In genomic region chr7:5031496-5031895, GRCm38 (mm10) we compare ENCODE assay signal across 31 mouse cellular contexts. TPM values are rescaled to one million over a fixed set of nuclear protein-coding genes. Genes with fewer than 3 reads are reported as not detected.
A peak's percentile ranks its signal among the peaks of the same experiment; 100 is the strongest.
DNase-seq lines count a peak whose midpoint lies in the region; ATAC-seq and TF ChIP-seq lines count a peak whose summit lies in the region.
"Had no signal": no experiment of that assay in that cellular context is flagged by ENCODE, and none has a peak within 500 bp of the region (broad histone marks: within the 10 kb centered on the region; RNA-seq: fewer than 3 reads in every experiment).

No protein-coding gene starts in this region.

- H3K27ac ChIP-seq in hindbrain, embryonic 10.5 days: no peak overlapping the region
- H3K27ac ChIP-seq in hindbrain, embryonic 13.5 days: no peak overlapping the region
- H3K27ac ChIP-seq in neural tube, embryonic 12.5 days: no peak overlapping the region
- H3K27ac ChIP-seq in stomach, postnatal 0 days (replicated peaks): no peak overlapping the region
- H3K27ac ChIP-seq: forebrain, embryonic 12.5 days; heart, embryonic 13.5 days; hindbrain, embryonic 14.5 days; macrophage had no signal

- no peak for ATAC-seq in hindbrain, embryonic 13.5 days (ENCODE audit: low FRiP score)
- 0 out of 2 replicates have a peak, but pooled peaks have one; percentile 5 for ATAC-seq in neural tube, embryonic 12.5 days (ENCODE audit: low FRiP score, low read depth)
- no peak for ATAC-seq in stomach, postnatal 0 days (ENCODE audit: low FRiP score, low TSS enrichment)
- ATAC-seq: inflammation-experienced regulatory T-cells, adult 6 months; liver, postnatal 0 days had no signal

- H3K9ac ChIP-seq in hindbrain, embryonic 13.5 days: no peak overlapping the region
- H3K9ac ChIP-seq in neural tube, embryonic 12.5 days: no peak overlapping the region
- H3K9ac ChIP-seq in stomach, postnatal 0 days (ENCODE audit: low read length): no peak overlapping the region
- H3K9ac ChIP-seq: forebrain, embryonic 12.5 days; heart, embryonic 13.5 days; hindbrain, embryonic 14.5 days; liver, postnatal 0 days had no signal

- TF ChIP-seq CTCF in stomach, postnatal 0 days (IDR thresholded peaks at IDR 0.05; ENCODE audit: low read depth): no peak

- 0 out of 2 replicates have a peak overlapping the region, but pooled peaks have one; percentile 7 for H3K4me3 ChIP-seq in hindbrain, embryonic 10.5 days
- no peak overlapping the region for H3K4me3 ChIP-seq in hindbrain, embryonic 13.5 days
- H3K4me3 ChIP-seq in neural tube, embryonic 12.5 days: no peak overlapping the region
- H3K4me3 ChIP-seq in myocyte: no peak overlapping the region
- H3K4me3 ChIP-seq in stomach, postnatal 0 days (ENCODE audit: low read depth, low read length): no peak overlapping the region
- H3K4me3 ChIP-seq: forebrain, embryonic 12.5 days had no signal

- H3K79me2 ChIP-seq in myocyte (ENCODE audit: control insufficient read depth, insufficient read depth): no peaks in the 10 kb centered on the region

- no peak overlapping the region for H3ac ChIP-seq in myocyte (ENCODE audit: control insufficient read depth, insufficient read length)

- peaks cover 54% of the 10 kb centered on the region for H3K9me3 ChIP-seq in hindbrain, embryonic 10.5 days
- peaks cover 26% of the 10 kb centered on the region for H3K9me3 ChIP-seq in hindbrain, embryonic 13.5 days
- peaks cover 31% of the 10 kb centered on the region for H3K9me3 ChIP-seq in neural tube, embryonic 12.5 days
- peaks cover 11% of the 10 kb centered on the region for H3K9me3 ChIP-seq in stomach, postnatal 0 days (ENCODE audit: control insufficient read depth, low read length)

- TF ChIP-seq EP300 in stomach, postnatal 0 days (optimal IDR thresholded peaks at IDR 0.05): no peak

- no peak for TF ChIP-seq POLR2A in myocyte (IDR thresholded peaks at IDR 0.05; ENCODE audit: insufficient read length, low read depth)

- no peak for DNase-seq in hindbrain, embryonic 10.5 days (ENCODE audit: low spot score)
- no peak for DNase-seq in neural tube, embryonic 10.5 days (ENCODE audit: extremely low spot score, low spot score)
- peak; percentile 64 for DNase-seq in R1 (ENCODE audit: low read depth, low spot score)
- DNase-seq in stomach, postnatal 0 days (ENCODE audit: low spot score): no peak
- DNase-seq: adrenal gland, postnatal 36 days; B cell, adult 2 months; cerebellum, postnatal 10 days; gastrocnemius, postnatal 25 days; heart, adult 18-20 months; kidney, adult 9 months; left cerebral cortex, postnatal 4 days; liver, postnatal 0 days; thymus, adult 2 months; thymus, postnatal 4 days had no signal

- H3K27me3 ChIP-seq in hindbrain, embryonic 10.5 days (ENCODE audit: insufficient read depth, poor library complexity, severe bottlenecking): peaks cover 16% of the 10 kb centered on the region; the same call in 1 of the 2 replicates
- H3K27me3 ChIP-seq in hindbrain, embryonic 13.5 days: no peaks in the 10 kb centered on the region
- H3K27me3 ChIP-seq in neural tube, embryonic 12.5 days (replicated peaks): no peaks in the 10 kb centered on the region
- H3K27me3 ChIP-seq in myocyte (ENCODE audit: control insufficient read depth, insufficient read depth, insufficient read length): no peaks in the 10 kb centered on the region
- H3K27me3 ChIP-seq in stomach, postnatal 0 days (ENCODE audit: control insufficient read depth, insufficient read depth, low read length): no peaks in the 10 kb centered on the region
- H3K27me3 ChIP-seq: CH12.LX; forebrain, embryonic 12.5 days; heart, embryonic 13.5 days had no signal

- H3K4me2 ChIP-seq in hindbrain, embryonic 13.5 days: no peak overlapping the region
- H3K4me2 ChIP-seq in neural tube, embryonic 12.5 days (replicated peaks): no peak overlapping the region
- no peak overlapping the region for H3K4me2 ChIP-seq in myocyte (ENCODE audit: low read depth)
- H3K4me2 ChIP-seq in stomach, postnatal 0 days (replicated peaks; ENCODE audit: low read depth): no peak overlapping the region
- H3K4me2 ChIP-seq: forebrain, embryonic 12.5 days; heart, embryonic 13.5 days; hindbrain, embryonic 14.5 days; midbrain, embryonic 11.5 days had no signal

- H3K4me1 ChIP-seq in hindbrain, embryonic 10.5 days (replicated peaks): no peaks in the 10 kb centered on the region
- no peaks in the 10 kb centered on the region for H3K4me1 ChIP-seq in hindbrain, embryonic 13.5 days (replicated peaks)
- no peaks in the 10 kb centered on the region for H3K4me1 ChIP-seq in neural tube, embryonic 12.5 days
- no peaks in the 10 kb centered on the region for H3K4me1 ChIP-seq in stomach, postnatal 0 days (replicated peaks; ENCODE audit: control insufficient read depth, insufficient read depth)
- H3K4me1 ChIP-seq: forebrain, embryonic 12.5 days; heart, embryonic 13.5 days had no signal

- H3K36me3 ChIP-seq in hindbrain, embryonic 10.5 days: peaks cover 99% of the 10 kb centered on the region
- H3K36me3 ChIP-seq in hindbrain, embryonic 13.5 days: peaks cover 96% of the 10 kb centered on the region
- H3K36me3 ChIP-seq in neural tube, embryonic 12.5 days: peaks cover 91% of the 10 kb centered on the region
- peaks cover 25% of the 10 kb centered on the region for H3K36me3 ChIP-seq in myocyte (ENCODE audit: control insufficient read depth, insufficient read depth)
- H3K36me3 ChIP-seq in stomach, postnatal 0 days (ENCODE audit: control insufficient read depth, insufficient read depth, low read length): peaks cover 50% of the 10 kb centered on the region

- 74% methylated on average over 46 of the region's 46 CpGs for WGBS in hindbrain, embryonic 10.5 days
- 68% methylated on average over 45 of the region's 46 CpGs for whole genome bisulfite sequencing in hindbrain, embryonic 13.5 days
- WGBS in neural tube, embryonic 12.5 days: 69% methylated on average over 46 of the region's 46 CpGs
- WGBS in stomach, postnatal 0 days: 86% methylated on average over 45 of the region's 46 CpGs

TF ChIP-seq in myocyte, 11 proteins besides CTCF, POLR2A, EP300 and RAD21:
- TF ChIP-seq TCF3 (IDR thresholded peaks at IDR 0.05; ENCODE audit: insufficient read length, low read depth) (no peak), USF1 (IDR thresholded peaks at IDR 0.05; ENCODE audit: low read depth) (no peak), TCF12 (IDR thresholded peaks at IDR 0.05; ENCODE audit: insufficient read depth, poor library complexity, severe bottlenecking) (no peak), MYOD1 (IDR thresholded peaks at IDR 0.05; ENCODE audit: control insufficient read depth in 1 of 3, insufficient read length in 2 of 3, low read depth in 2 of 3) (no peak), E2F4 (IDR thresholded peaks at IDR 0.05; ENCODE audit: insufficient read depth) (no peak), MAX (IDR thresholded peaks at IDR 0.05; ENCODE audit: low read depth) (no peak), POLR2AphosphoS2 (IDR thresholded peaks at IDR 0.05; ENCODE audit: insufficient read length, low read depth) (peak; percentile 52), MYOG (IDR thresholded peaks at IDR 0.05; ENCODE audit: control insufficient read depth in 1 of 3, insufficient read depth in 1 of 3, insufficient read length in 2 of 3, low read depth in 2 of 3) (no peak)
TF ChIP-seq in myocyte: peak in this region for 1.

RNA-seq across cellular contexts. Expression of gene 4632433K11Rik, which starts 2.4 kb away (rescaled TPM):
- polyA plus RNA-seq in hindbrain, embryonic 10.5 days (2016; fragmentation: Nextera tagmentation; extraction: Ambion mirVana): 0.34 TPM in 1 of 2 replicates, not detected in the other
- not detected in 2 replicates for polyA plus RNA-seq in hindbrain, embryonic 13.5 days (2015; fragmentation: Nextera tagmentation; extraction: Ambion mirVana)
- polyA plus RNA-seq in neural tube, embryonic 12.5 days (2016; fragmentation: Nextera tagmentation; extraction: Ambion mirVana): not detected in 2 replicates
- polyA plus RNA-seq in myocyte (2012; fragmentation: generic; extraction: Trizol): not detected
- polyA plus RNA-seq in stomach, postnatal 0 days (2015; fragmentation: Nextera tagmentation; extraction: Ambion mirVana): not detected in 2 replicates
- polyA plus RNA-seq: cortical plate, adult 2 months; embryonic facial prominence, embryonic 11.5 days; forebrain, embryonic 12.5 days; heart, embryonic 13.5 days; hindbrain, embryonic 14.5 days; inflammation-experienced regulatory T-cells, adult 6 months; liver, adult 2 months; liver, postnatal 0 days; lung, postnatal 0 days; neural tube, embryonic 11.5 days; spleen, adult 2 months; stomach, embryonic 14.5 days; thymus, adult 2 months had no signal

RNA-seq across cellular contexts. Expression of gene Zfp784, which starts 6.8 kb away (rescaled TPM):
- polyA plus RNA-seq in hindbrain, embryonic 10.5 days (2016; fragmentation: Nextera tagmentation; extraction: Ambion mirVana): 3.3 and 3.9 TPM in 2 replicates
- polyA plus RNA-seq in hindbrain, embryonic 13.5 days (2015; fragmentation: Nextera tagmentation; extraction: Ambion mirVana): 7.8 and 9.8 TPM in 2 replicates
- polyA plus RNA-seq in neural tube, embryonic 12.5 days (2016; fragmentation: Nextera tagmentation; extraction: Ambion mirVana): 4.2 and 5.9 TPM in 2 replicates
- 1.5 TPM for polyA plus RNA-seq in myocyte (2012; fragmentation: generic; extraction: Trizol)
- polyA plus RNA-seq in stomach, postnatal 0 days (2015; fragmentation: Nextera tagmentation; extraction: Ambion mirVana): 4.1 and 4.3 TPM in 2 replicates

RNA-seq across cellular contexts. Expression of gene Ccdc106, which starts 11.1 kb away (rescaled TPM):
- 5.4 and 7.9 TPM in 2 replicates for polyA plus RNA-seq in hindbrain, embryonic 10.5 days (2016; fragmentation: Nextera tagmentation; extraction: Ambion mirVana)
- polyA plus RNA-seq in hindbrain, embryonic 13.5 days (2015; fragmentation: Nextera tagmentation; extraction: Ambion mirVana): 38.7 and 43.5 TPM in 2 replicates
- 14.3 and 17.0 TPM in 2 replicates for polyA plus RNA-seq in neural tube, embryonic 12.5 days (2016; fragmentation: Nextera tagmentation; extraction: Ambion mirVana)
- 0.19 TPM for polyA plus RNA-seq in myocyte (2012; fragmentation: generic; extraction: Trizol)
- polyA plus RNA-seq in stomach, postnatal 0 days (2015; fragmentation: Nextera tagmentation; extraction: Ambion mirVana): 13.6 and 14.6 TPM in 2 replicates
- polyA plus RNA-seq: inflammation-experienced regulatory T-cells, adult 6 months; liver, postnatal 0 days had no signal

RNA-seq across cellular contexts. Expression of gene Zfp865, which starts 11.3 kb away (rescaled TPM):
- 6.5 and 9.0 TPM in 2 replicates for polyA plus RNA-seq in hindbrain, embryonic 10.5 days (2016; fragmentation: Nextera tagmentation; extraction: Ambion mirVana)
- 5.8 and 6.0 TPM in 2 replicates for polyA plus RNA-seq in hindbrain, embryonic 13.5 days (2015; fragmentation: Nextera tagmentation; extraction: Ambion mirVana)
- 6.6 and 6.9 TPM in 2 replicates for polyA plus RNA-seq in neural tube, embryonic 12.5 days (2016; fragmentation: Nextera tagmentation; extraction: Ambion mirVana)
- 18.1 TPM for polyA plus RNA-seq in myocyte (2012; fragmentation: generic; extraction: Trizol)
- 2.2 and 2.3 TPM in 2 replicates for polyA plus RNA-seq in stomach, postnatal 0 days (2015; fragmentation: Nextera tagmentation; extraction: Ambion mirVana)

RNA-seq across cellular contexts. Expression of gene Gm44973, which starts 16.2 kb away (rescaled TPM):
- 0.46 TPM in 1 of 2 replicates, not detected in the other for polyA plus RNA-seq in hindbrain, embryonic 10.5 days (2016; fragmentation: Nextera tagmentation; extraction: Ambion mirVana)
- 1.4 and 1.8 TPM in 2 replicates for polyA plus RNA-seq in hindbrain, embryonic 13.5 days (2015; fragmentation: Nextera tagmentation; extraction: Ambion mirVana)
- polyA plus RNA-seq in neural tube, embryonic 12.5 days (2016; fragmentation: Nextera tagmentation; extraction: Ambion mirVana): 0.26 TPM in 1 of 2 replicates, not detected in the other
- polyA plus RNA-seq in myocyte (2012; fragmentation: generic; extraction: Trizol): not detected
- polyA plus RNA-seq in stomach, postnatal 0 days (2015; fragmentation: Nextera tagmentation; extraction: Ambion mirVana): 3.3 and 3.7 TPM in 2 replicates
- polyA plus RNA-seq: cortical plate, adult 2 months; embryonic facial prominence, embryonic 11.5 days; heart, embryonic 13.5 days; hindbrain, embryonic 14.5 days; liver, adult 2 months; macrophage; spleen, adult 2 months; thymus, adult 2 months had no signal
